Mouse (Mus musculus) forebrain, embryonic 16.5 days (tissue): ENCODE measurements at regions not wholly inside any gene's neighbourhood (a gene's known extent, or its start where the extent isn't known, plus 50 kb on each side); places are given as distances from the start of the nearest gene placed in this dataset.

Source experiments
- ATAC-seq: fragments of 200-750 bp; cut with Nextera tagmentation; 2 replicates; pipeline ENCODE4 v1.8.0; 2017; ENCODE audit warnings: mild to moderate bottlenecking, moderate library complexity
- H3K27ac ChIP-seq: fragments of 300-500 bp; sonication (generic); 2 replicates; pipeline ENCODE4 v1.5.1; 2014; ENCODE audit warnings: low read length, control low read depth
- H3K27me3 ChIP-seq: fragments of 300-500 bp; sonication (generic); replicated peaks from 2 replicates; pipeline ENCODE4 v1.6.1; 2014; ENCODE audit warnings: low read length; ENCODE audit not compliant: control insufficient read depth, insufficient read depth
- H3K36me3 ChIP-seq: fragments of 300-500 bp; sonication (generic); 2 replicates; pipeline ENCODE4 v1.6.1; 2014; ENCODE audit not compliant: control insufficient read depth, insufficient read depth
- H3K4me1 ChIP-seq: fragments of 300-500 bp; sonication (generic); replicated peaks from 2 replicates; pipeline ENCODE4 v1.6.1; 2014; ENCODE audit warnings: low read length; ENCODE audit not compliant: control insufficient read depth, insufficient read depth
- H3K4me2 ChIP-seq: fragments of 300-500 bp; sonication (generic); 2 replicates; pipeline ENCODE4 v1.6.1; 2014; ENCODE audit warnings: mild to moderate bottlenecking, low read length, control low read depth
- H3K4me3 ChIP-seq: fragments of 300-500 bp; sonication (generic); replicated peaks from 2 replicates; pipeline ENCODE4 v1.5.1; 2014; ENCODE audit warnings: mild to moderate bottlenecking, low read length, control low read depth
- H3K9ac ChIP-seq: fragments of 300-500 bp; sonication (generic); replicated peaks from 2 replicates; pipeline ENCODE4 v1.6.1; 2014; ENCODE audit warnings: low read depth, low read length, control low read depth
- H3K9me3 ChIP-seq: fragments of 300-500 bp; sonication (generic); 2 replicates; pipeline ENCODE4 v1.6.1; 2016; ENCODE audit warnings: low read length; ENCODE audit not compliant: control insufficient read depth
- WGBS: fragments of 180-500 bp; shearing (Covaris S2); extraction: QIAGEN DNeasy Blood & Tissue Kit; methylation state at CpG from one replicate; pipeline ENCODE4 v1.1.7; 2014; 5-methylcytosine and 5-hydroxymethylcytosine counted together

- 35% methylated on average over 1 of the region's 1 CpGs for WGBS
- Histone ChIP-seq H3K4me1 (no peaks in the 10 kb centered on the region), H3K4me3 (no peak overlapping the region), H3K9ac (no peak overlapping the region), H3K4me2 (no peak overlapping the region), H3K36me3 (no peaks in the 10 kb centered on the region), H3K27ac (no peak overlapping the region), H3K27me3 (no peaks in the 10 kb centered on the region), H3K9me3 (no peaks in the 10 kb centered on the region)
- ATAC-seq, result peak; percentile 84
Observed at GRCm38 (mm10) chr10:37907731-37908130, 769.0 kb upstream of the Marcks start.

GRCm38 (mm10) chr10:37887961-37888360 is 749.2 kb upstream of the Marcks start:
- H3K27me3 ChIP-seq, result no peaks in the 10 kb centered on the region
- 80% methylated on average over 1 of the region's 1 CpGs for WGBS
- H3K27ac ChIP-seq, result no peak overlapping the region
- H3K4me3 ChIP-seq, result no peak overlapping the region
- H3K9ac ChIP-seq, result no peak overlapping the region
- no peaks in the 10 kb centered on the region for H3K4me1 ChIP-seq
- ATAC-seq, result no peak
- H3K9me3 ChIP-seq, result no peaks in the 10 kb centered on the region
- H3K36me3 ChIP-seq, result no peaks in the 10 kb centered on the region
- no peak overlapping the region for H3K4me2 ChIP-seq

- ATAC-seq, result no peak
- H3K9me3 ChIP-seq, result no peaks in the 10 kb centered on the region
- no peak overlapping the region for H3K4me3 ChIP-seq
- no peaks in the 10 kb centered on the region for H3K27me3 ChIP-seq
- H3K4me1 ChIP-seq, result no peaks in the 10 kb centered on the region
- WGBS, result 79% methylated on average over 5 of the region's 5 CpGs
- H3K36me3 ChIP-seq, result no peaks in the 10 kb centered on the region
- no peak overlapping the region for H3K9ac ChIP-seq
- H3K4me2 ChIP-seq, result no peak overlapping the region
- no peak overlapping the region for H3K27ac ChIP-seq
Observed at GRCm38 (mm10) chr10:37880841-37881240, 742.1 kb upstream of the Marcks start.

- no peaks in the 10 kb centered on the region for H3K4me1 ChIP-seq
- no peaks in the 10 kb centered on the region for H3K36me3 ChIP-seq
- H3K9me3 ChIP-seq, result no peaks in the 10 kb centered on the region
- 94% methylated on average over 2 of the region's 2 CpGs for WGBS
- ATAC-seq, result no peak
- no peak overlapping the region for H3K27ac ChIP-seq
- no peak overlapping the region for H3K4me3 ChIP-seq
- no peak overlapping the region for H3K9ac ChIP-seq
- H3K4me2 ChIP-seq, result no peak overlapping the region
- H3K27me3 ChIP-seq, result no peaks in the 10 kb centered on the region
Observed at GRCm38 (mm10) chr10:37873925-37874324, 735.2 kb upstream of the Marcks start.

GRCm38 (mm10) chr10:37861001-37861400 is 722.3 kb upstream of the Marcks start:
- H3K27me3 ChIP-seq, result no peaks in the 10 kb centered on the region

GRCm38 (mm10) chr10:37849291-37849846 is 710.6 kb upstream of the Marcks start:
- H3K9ac ChIP-seq, result no peak overlapping the region
- H3K27ac ChIP-seq, result no peak overlapping the region
- H3K9me3 ChIP-seq, result no peaks in the 10 kb centered on the region
- no peaks in the 10 kb centered on the region for H3K4me1 ChIP-seq
- no peaks in the 10 kb centered on the region for H3K36me3 ChIP-seq
- no peak overlapping the region for H3K4me2 ChIP-seq
- ATAC-seq, result peak; percentile 28; the same call in 1 of the 2 replicates
- H3K27me3 ChIP-seq, result no peaks in the 10 kb centered on the region
- no peak overlapping the region for H3K4me3 ChIP-seq
- WGBS, result 38% methylated on average over 1 of the region's 1 CpGs

More at GRCm38 (mm10) chr10:37861001-37861400, 722.3 kb upstream of the Marcks start:
- Histone ChIP-seq H3K4me3 (no peak overlapping the region), H3K9ac (no peak overlapping the region), H3K9me3 (no peaks in the 10 kb centered on the region), H3K4me1 (no peaks in the 10 kb centered on the region), H3K27ac (no peak overlapping the region), H3K36me3 (no peaks in the 10 kb centered on the region), H3K4me2 (no peak overlapping the region)
- no peak for ATAC-seq
- 46% methylated on average over 4 of the region's 4 CpGs for WGBS

GRCm38 (mm10) chr10:37842820-37843219 is 704.1 kb upstream of the Marcks start:
- Histone ChIP-seq H3K27ac (no peak overlapping the region), H3K36me3 (no peaks in the 10 kb centered on the region), H3K27me3 (no peaks in the 10 kb centered on the region), H3K4me3 (no peak overlapping the region), H3K4me1 (no peaks in the 10 kb centered on the region), H3K9ac (no peak overlapping the region), H3K4me2 (no peak overlapping the region), H3K9me3 (no peaks in the 10 kb centered on the region)
- WGBS, result 9% methylated on average over 5 of the region's 5 CpGs
- ATAC-seq, result no peak

GRCm38 (mm10) chr10:37841842-37842241 is 703.1 kb upstream of the Marcks start:
- 34% methylated on average over 2 of the region's 2 CpGs for WGBS
- H3K9me3 ChIP-seq, result no peaks in the 10 kb centered on the region
- no peaks in the 10 kb centered on the region for H3K4me1 ChIP-seq
- ATAC-seq, result no peak
- no peaks in the 10 kb centered on the region for H3K36me3 ChIP-seq
- H3K27me3 ChIP-seq, result no peaks in the 10 kb centered on the region
- no peak overlapping the region for H3K4me3 ChIP-seq
- H3K4me2 ChIP-seq, result no peak overlapping the region
- H3K9ac ChIP-seq, result no peak overlapping the region
- no peak overlapping the region for H3K27ac ChIP-seq

GRCm38 (mm10) chr10:37837721-37838120 is 699.0 kb upstream of the Marcks start:
- H3K27ac ChIP-seq, result no peak overlapping the region
- no peak for ATAC-seq

GRCm38 (mm10) chr10:37813026-37813425 is 674.3 kb upstream of the Marcks start:
- H3K4me2 ChIP-seq, result no peak overlapping the region
- H3K36me3 ChIP-seq, result no peaks in the 10 kb centered on the region
- 31% methylated on average over 2 of the region's 2 CpGs for WGBS
- H3K9me3 ChIP-seq, result no peaks in the 10 kb centered on the region
- H3K9ac ChIP-seq, result no peak overlapping the region
- H3K27ac ChIP-seq, result no peak overlapping the region
- H3K4me1 ChIP-seq, result peaks cover 9% of the 10 kb centered on the region
- H3K27me3 ChIP-seq, result no peaks in the 10 kb centered on the region
- peak; percentile 42; the same call in 1 of the 2 replicates for ATAC-seq
- H3K4me3 ChIP-seq, result no peak overlapping the region

More at GRCm38 (mm10) chr10:37837721-37838120, 699.0 kb upstream of the Marcks start:
- Histone ChIP-seq H3K9me3 (no peaks in the 10 kb centered on the region), H3K4me1 (no peaks in the 10 kb centered on the region), H3K4me3 (no peak overlapping the region), H3K9ac (no peak overlapping the region), H3K36me3 (no peaks in the 10 kb centered on the region), H3K4me2 (no peak overlapping the region), H3K27me3 (no peaks in the 10 kb centered on the region)
- 87% methylated on average over 2 of the region's 2 CpGs for WGBS
